Mouse (Mus musculus) C2C12 (cell line): ENCODE results near the gene Klf12.

Experiments
- CEBPB ChIP-seq: IDR thresholded peaks from one replicate; pipeline ENCODE4 v1.6.1; 2011; ENCODE audit warnings: low read depth, mild to moderate bottlenecking, control low read depth, moderate library complexity
- CTCF ChIP-seq: IDR thresholded peaks from one replicate; pipeline ENCODE4 v1.5.1; 2011; ENCODE audit not compliant: control insufficient read depth, insufficient read depth, insufficient read length
- FOSL1 ChIP-seq: IDR thresholded peaks from one replicate; pipeline ENCODE4 v1.8.0; 2011; ENCODE audit warnings: mild to moderate bottlenecking, low read length; ENCODE audit not compliant: poor library complexity, insufficient read depth, severe bottlenecking
- MAX ChIP-seq: IDR thresholded peaks from one replicate; pipeline ENCODE4 v1.6.1; 2011; ENCODE audit warnings: mild to moderate bottlenecking, control low read depth
- MYOD1 ChIP-seq: IDR thresholded peaks from one replicate; pipeline ENCODE4 v1.6.1; 2011; ENCODE audit warnings: low read depth; ENCODE audit not compliant: control insufficient read depth, insufficient read length
- MYOG ChIP-seq: IDR thresholded peaks from one replicate; pipeline ENCODE4 v1.6.1; 2011; ENCODE audit not compliant: control insufficient read depth, insufficient read length; ENCODE audit errors: extremely low read depth
- USF1 ChIP-seq: IDR thresholded peaks from one replicate; pipeline ENCODE4 v1.6.1; 2011; ENCODE audit warnings: low read depth, mild to moderate bottlenecking, control low read depth, moderate library complexity

- no peak for TF ChIP-seq CTCF
- no peak for TF ChIP-seq MAX
- TF ChIP-seq USF1: no peak
- TF ChIP-seq MYOD1: no peak
- TF ChIP-seq CEBPB: no peak
- no peak for TF ChIP-seq FOSL1
- no peak for TF ChIP-seq MYOG
These were observed 85.8 kb downstream of the Klf12 start for GRCm38 (mm10) chr14:100198636-100199035.
